Mouse (Mus musculus): ENCODE results near the gene Fam126a. TPM values are rescaled to one million over a fixed set of nuclear protein-coding genes. Genes with fewer than 3 reads are reported as not detected.

The Fam126a gene
- total and polyA plus RNA-seq, 3 experiments: 30.0 to 51.1 (median 34.7) TPM

DNA sequence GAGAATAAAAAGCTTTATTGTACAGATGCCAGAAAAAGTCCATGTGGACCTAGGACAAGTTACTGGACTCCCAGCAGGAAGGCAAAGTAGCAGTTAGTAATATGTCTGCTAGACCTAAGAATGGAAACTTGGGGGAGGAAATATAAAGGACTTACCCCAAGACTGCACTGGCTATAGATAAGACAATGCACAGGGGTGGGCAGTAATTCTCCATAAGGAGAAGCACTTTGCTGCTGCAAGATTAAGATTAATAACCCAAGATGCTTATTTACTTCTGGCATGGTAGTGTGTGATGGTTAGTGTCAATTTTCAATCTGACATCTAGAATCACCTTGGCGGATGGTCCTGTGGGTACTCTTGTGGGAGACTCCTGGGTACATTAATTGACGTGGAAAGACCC lies 128.3 kb downstream of the Fam126a start (continued):
- TF ChIP-seq UBTF (IDR thresholded peaks at IDR 0.05; ENCODE audit: borderline replicate concordance, insufficient read depth, low read depth, low read length): no peak
- TF ChIP-seq POLR2AphosphoS2 (IDR thresholded peaks at IDR 0.05; ENCODE audit: low read length): no peak
- TF ChIP-seq MAFK (IDR thresholded peaks at IDR 0.05; ENCODE audit: borderline replicate concordance, low read depth, low read length): peak; percentile 43; the same call in 1 of the 2 replicates
- TF ChIP-seq BHLHE40 (IDR thresholded peaks at IDR 0.05; ENCODE audit: borderline replicate concordance, low read depth, low read length): peak; percentile 49; the same call in 1 of the 2 replicates
- TF ChIP-seq USF2 (IDR thresholded peaks at IDR 0.05; ENCODE audit: borderline replicate concordance in 1 of 2, insufficient read depth in 1 of 2, low read depth in 1 of 2, low read length in 2 of 2): no peak
- peak; percentile 60; the same call in 1 of the 2 replicates for TF ChIP-seq MYC (IDR thresholded peaks at IDR 0.05; ENCODE audit: low read depth, low read length)
- TF ChIP-seq SMC3 (IDR thresholded peaks at IDR 0.05; ENCODE audit: low read depth, low read length): 0 out of 2 replicates have a peak, but pooled peaks have one; percentile 11
- TF ChIP-seq CHD2 (IDR thresholded peaks at IDR 0.05; ENCODE audit: low read length): peak; percentile 49
- TF ChIP-seq ELF1 (IDR thresholded peaks at IDR 0.05; ENCODE audit: low read depth, low read length): peak; percentile 13; the same call in 1 of the 2 replicates
- peak; percentile 79 for TF ChIP-seq SIN3A (IDR thresholded peaks at IDR 0.05; ENCODE audit: low read length)
- TF ChIP-seq POLR2AphosphoS5 (IDR thresholded peaks at IDR 0.05; ENCODE audit: borderline replicate concordance, low read depth, low read length): no peak

DNA sequence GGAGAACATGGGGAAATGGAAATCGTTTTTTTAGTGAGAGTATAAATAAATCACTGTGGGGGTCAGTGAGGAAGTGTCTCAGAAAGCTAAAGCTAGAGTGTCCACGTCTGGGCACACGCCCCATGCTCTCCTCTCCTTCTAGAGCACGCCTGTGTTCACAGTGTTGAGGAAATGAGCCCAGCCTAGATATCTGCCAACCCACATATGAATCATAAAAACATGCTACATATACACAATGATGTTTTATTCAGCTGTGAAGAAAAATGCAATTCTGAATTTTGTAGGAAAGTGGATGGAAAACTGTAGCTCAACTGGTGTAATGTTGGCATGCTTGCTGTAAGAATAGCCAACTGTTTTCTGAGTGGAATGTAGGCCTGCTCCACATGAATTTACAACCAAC lies 130.3 kb downstream of the Fam126a start:
- no peaks in the 10 kb centered on the region for H3K79me2 ChIP-seq (ENCODE audit: control insufficient read depth, insufficient read depth, low read length, poor library complexity)
- TF ChIP-seq GABPA (IDR thresholded peaks at IDR 0.05; ENCODE audit: low read depth, low read length) (no peak), MAFK (IDR thresholded peaks at IDR 0.05; ENCODE audit: borderline replicate concordance, low read depth, low read length) (no peak), MEF2A (IDR thresholded peaks at IDR 0.05; ENCODE audit: extremely low read depth, insufficient replicate concordance, low read depth, low read length, poor library complexity, severe bottlenecking) (no peak), NELFE (IDR thresholded peaks at IDR 0.05; ENCODE audit: low read depth, low read length) (no peak), MYB (IDR thresholded peaks at IDR 0.05; ENCODE audit: low read depth, low read length) (no peak), SIN3A (IDR thresholded peaks at IDR 0.05; ENCODE audit: low read length) (no peak), ZKSCAN1 (IDR thresholded peaks at IDR 0.05; ENCODE audit: low read depth, low read length) (no peak), SMC3 (IDR thresholded peaks at IDR 0.05; ENCODE audit: low read depth, low read length) (no peak), HCFC1 (IDR thresholded peaks at IDR 0.05; ENCODE audit: low read depth, low read length) (no peak), ELF1 (IDR thresholded peaks at IDR 0.05; ENCODE audit: low read depth, low read length) (no peak)

More for the DNA sequence above, 130.3 kb downstream of the Fam126a start:
- Histone ChIP-seq H3K27me3 (ENCODE audit: control insufficient read depth in 1 of 2, insufficient read depth in 2 of 2, low read length in 2 of 2) (no peaks in the 10 kb centered on the region), H3K4me1 (ENCODE audit: control insufficient read depth in 1 of 2, insufficient read depth in 2 of 2, low read length in 2 of 2) (peaks cover 10 to 14% of the 10 kb centered on the region in 2 experiments), H3K36me3 (ENCODE audit: control insufficient read depth in 1 of 2, insufficient read depth in 2 of 2, low read length in 2 of 2) (peaks cover 0 to 9% of the 10 kb centered on the region in 2 experiments; a peak in 2 of 4 replicates), H3K9me3 (replicated peaks; ENCODE audit: insufficient read depth, low read length) (no peaks in the 10 kb centered on the region), H3K27ac (ENCODE audit: control insufficient read depth, low read depth, low read length) (no peak overlapping the region), H3K9ac (ENCODE audit: control insufficient read depth, low read depth, low read length, poor library complexity, severe bottlenecking) (no peak overlapping the region), H3K4me3 (ENCODE audit: control insufficient read depth in 1 of 2, insufficient read depth in 1 of 2, low read depth in 2 of 2, low read length in 2 of 2) (no peak overlapping the region)
- DNase-seq (ENCODE audit: low read depth, low spot score): no peak
